Mouse (Mus musculus): ENCODE results near the gene Olfr702. TPM values are rescaled to one million over a fixed set of nuclear protein-coding genes. Genes with fewer than 3 reads are reported as not detected.

Olfr702 gene
- polyA plus RNA-seq (2012; ENCODE audit: insufficient read depth, insufficient read length, low replicate concordance, missing spikeins): not detected in 2 replicates

- Histone ChIP-seq H3K4me1 (ENCODE audit: control insufficient read depth, insufficient read depth, low read length) (no peaks in the 10 kb centered on the region), H3K27ac (ENCODE audit: insufficient read depth, low read depth, low read length) (no peak within 1 kb of the TSS), H3K4me3 (ENCODE audit: insufficient read depth, low read depth, low read length) (no peak within 1 kb of the TSS)
- TF ChIP-seq CTCF (IDR thresholded peaks at IDR 0.05; ENCODE audit: insufficient read depth, low read depth, low read length) (no peak), POLR2A (IDR thresholded peaks at IDR 0.05; ENCODE audit: insufficient read depth, low read depth, low read length) (no peak)
These were observed at the start of gene Olfr702 for GRCm38 (mm10) chr7:106833793-106834192. Gene Olfr702 (minus strand): TSS chr7:106833893.

- no peak for TF ChIP-seq CTCF (IDR thresholded peaks at IDR 0.05; ENCODE audit: insufficient read depth, low read depth, low read length)
- TF ChIP-seq POLR2A (IDR thresholded peaks at IDR 0.05; ENCODE audit: insufficient read depth, low read depth, low read length): no peak
- Histone ChIP-seq H3K27ac (ENCODE audit: insufficient read depth, low read depth, low read length) (no peak within 1 kb of the TSS), H3K4me1 (ENCODE audit: control insufficient read depth, insufficient read depth, low read length) (no peaks in the 10 kb centered on the region), H3K4me3 (ENCODE audit: insufficient read depth, low read depth, low read length) (no peak within 1 kb of the TSS)
- WGBS: 76% methylated on average over 3 of the region's 3 CpGs
These were observed 43.1 kb upstream of the Olfr702 start, which contains the start of gene Olfr705 for GRCm38 (mm10) chr7:106876791-106877190. Gene Olfr705 (minus strand): TSS chr7:106876891.

GRCm38 (mm10) chr7:106862885-106863284 lies 29.2 kb upstream of the Olfr702 start, which contains the start of gene Olfr704:
Gene Olfr704 (plus strand): TSS chr7:106863185.
- no peaks in the 10 kb centered on the region for H3K4me1 ChIP-seq (ENCODE audit: control insufficient read depth, insufficient read depth, low read length)
- no peak within 1 kb of the TSS for H3K27ac ChIP-seq (ENCODE audit: insufficient read depth, low read depth, low read length)
- H3K4me3 ChIP-seq (ENCODE audit: insufficient read depth, low read depth, low read length): no peak within 1 kb of the TSS
- TF ChIP-seq POLR2A (IDR thresholded peaks at IDR 0.05; ENCODE audit: insufficient read depth, low read depth, low read length): no peak
- no peak for TF ChIP-seq CTCF (IDR thresholded peaks at IDR 0.05; ENCODE audit: insufficient read depth, low read depth, low read length)

GRCm38 (mm10) chr7:106843060-106843459 lies 9.4 kb upstream of the Olfr702 start, which contains the start of gene Olfr703:
Gene Olfr703 (plus strand): TSS chr7:106843360.
- no peaks in the 10 kb centered on the region for H3K4me1 ChIP-seq (ENCODE audit: control insufficient read depth, insufficient read depth, low read length)
- no peak within 1 kb of the TSS for H3K4me3 ChIP-seq (ENCODE audit: insufficient read depth, low read depth, low read length)
- no peak within 1 kb of the TSS for H3K27ac ChIP-seq (ENCODE audit: insufficient read depth, low read depth, low read length)
- WGBS: 50% methylated on average over 2 of the region's 2 CpGs
- no peak for TF ChIP-seq POLR2A (IDR thresholded peaks at IDR 0.05; ENCODE audit: insufficient read depth, low read depth, low read length)
- TF ChIP-seq CTCF (IDR thresholded peaks at IDR 0.05; ENCODE audit: insufficient read depth, low read depth, low read length): no peak

GRCm38 (mm10) chr7:106818414-106818813 lies 15.3 kb downstream of the Olfr702 start:
- TF ChIP-seq POLR2A (IDR thresholded peaks at IDR 0.05; ENCODE audit: insufficient read depth, low read depth, low read length): no peak
- no peak for TF ChIP-seq CTCF (IDR thresholded peaks at IDR 0.05; ENCODE audit: insufficient read depth, low read depth, low read length)
- Histone ChIP-seq H3K4me1 (ENCODE audit: control insufficient read depth, insufficient read depth, low read length) (no peaks in the 10 kb centered on the region), H3K4me3 (ENCODE audit: insufficient read depth, low read depth, low read length) (no peak overlapping the region), H3K27ac (ENCODE audit: insufficient read depth, low read depth, low read length) (no peak overlapping the region)

GRCm38 (mm10) chr7:106815775-106816174 lies 17.9 kb downstream of the Olfr702 start:
- Histone ChIP-seq H3K4me1 (ENCODE audit: control insufficient read depth, insufficient read depth, low read length) (no peaks in the 10 kb centered on the region), H3K4me3 (ENCODE audit: insufficient read depth, low read depth, low read length) (no peak overlapping the region), H3K27ac (ENCODE audit: insufficient read depth, low read depth, low read length) (no peak overlapping the region)
- TF ChIP-seq CTCF (IDR thresholded peaks at IDR 0.05; ENCODE audit: insufficient read depth, low read depth, low read length) (no peak), POLR2A (IDR thresholded peaks at IDR 0.05; ENCODE audit: insufficient read depth, low read depth, low read length) (no peak)
- WGBS: 64% methylated on average over 2 of the region's 2 CpGs

- WGBS: 71% methylated on average over 2 of the region's 2 CpGs
- no peaks in the 10 kb centered on the region for H3K4me1 ChIP-seq (ENCODE audit: control insufficient read depth, insufficient read depth, low read length)
- no peak within 1 kb of the TSS for H3K4me3 ChIP-seq (ENCODE audit: insufficient read depth, low read depth, low read length)
- TF ChIP-seq CTCF (IDR thresholded peaks at IDR 0.05; ENCODE audit: insufficient read depth, low read depth, low read length) (no peak), POLR2A (IDR thresholded peaks at IDR 0.05; ENCODE audit: insufficient read depth, low read depth, low read length) (no peak)
- no peak within 1 kb of the TSS for H3K27ac ChIP-seq (ENCODE audit: insufficient read depth, low read depth, low read length)
These were observed 19.9 kb downstream of the Olfr702 start, which contains the start of gene Olfr701 for GRCm38 (mm10) chr7:106813829-106814228. Gene Olfr701 (plus strand): TSS chr7:106814129.

GRCm38 (mm10) chr7:106808734-106809133 lies 25.0 kb downstream of the Olfr702 start, which contains the start of gene Olfr700:
Gene Olfr700 (minus strand): TSS chr7:106808834.
- no peaks in the 10 kb centered on the region for H3K4me1 ChIP-seq (ENCODE audit: control insufficient read depth, insufficient read depth, low read length)
- no peak within 1 kb of the TSS for H3K4me3 ChIP-seq (ENCODE audit: insufficient read depth, low read depth, low read length)
- no peak for TF ChIP-seq CTCF (IDR thresholded peaks at IDR 0.05; ENCODE audit: insufficient read depth, low read depth, low read length)
- TF ChIP-seq POLR2A (IDR thresholded peaks at IDR 0.05; ENCODE audit: insufficient read depth, low read depth, low read length): no peak
- H3K27ac ChIP-seq (ENCODE audit: insufficient read depth, low read depth, low read length): no peak within 1 kb of the TSS
- WGBS: 89% methylated on average over 1 of the region's 1 CpGs

- WGBS: 78% methylated on average over 1 of the region's 1 CpGs
- no peak within 1 kb of the TSS for H3K4me3 ChIP-seq (ENCODE audit: insufficient read depth, low read depth, low read length)
These were observed 40.6 kb downstream of the Olfr702 start, which contains the start of gene Olfr699 for GRCm38 (mm10) chr7:106793098-106793497. Gene Olfr699 (minus strand): TSS chr7:106793198.

More at GRCm38 (mm10) chr7:106793098-106793497, 40.6 kb downstream of the Olfr702 start, which contains the start of gene Olfr699:
- Histone ChIP-seq H3K4me1 (ENCODE audit: control insufficient read depth, insufficient read depth, low read length) (no peaks in the 10 kb centered on the region), H3K27ac (ENCODE audit: insufficient read depth, low read depth, low read length) (no peak within 1 kb of the TSS)
- TF ChIP-seq POLR2A (IDR thresholded peaks at IDR 0.05; ENCODE audit: insufficient read depth, low read depth, low read length) (no peak), CTCF (IDR thresholded peaks at IDR 0.05; ENCODE audit: insufficient read depth, low read depth, low read length) (no peak)

Data from olfactory bulb, adult 2 months (tissue).